ENCODE assay signal across 7 mouse cellular contexts in the genomic region with DNA sequence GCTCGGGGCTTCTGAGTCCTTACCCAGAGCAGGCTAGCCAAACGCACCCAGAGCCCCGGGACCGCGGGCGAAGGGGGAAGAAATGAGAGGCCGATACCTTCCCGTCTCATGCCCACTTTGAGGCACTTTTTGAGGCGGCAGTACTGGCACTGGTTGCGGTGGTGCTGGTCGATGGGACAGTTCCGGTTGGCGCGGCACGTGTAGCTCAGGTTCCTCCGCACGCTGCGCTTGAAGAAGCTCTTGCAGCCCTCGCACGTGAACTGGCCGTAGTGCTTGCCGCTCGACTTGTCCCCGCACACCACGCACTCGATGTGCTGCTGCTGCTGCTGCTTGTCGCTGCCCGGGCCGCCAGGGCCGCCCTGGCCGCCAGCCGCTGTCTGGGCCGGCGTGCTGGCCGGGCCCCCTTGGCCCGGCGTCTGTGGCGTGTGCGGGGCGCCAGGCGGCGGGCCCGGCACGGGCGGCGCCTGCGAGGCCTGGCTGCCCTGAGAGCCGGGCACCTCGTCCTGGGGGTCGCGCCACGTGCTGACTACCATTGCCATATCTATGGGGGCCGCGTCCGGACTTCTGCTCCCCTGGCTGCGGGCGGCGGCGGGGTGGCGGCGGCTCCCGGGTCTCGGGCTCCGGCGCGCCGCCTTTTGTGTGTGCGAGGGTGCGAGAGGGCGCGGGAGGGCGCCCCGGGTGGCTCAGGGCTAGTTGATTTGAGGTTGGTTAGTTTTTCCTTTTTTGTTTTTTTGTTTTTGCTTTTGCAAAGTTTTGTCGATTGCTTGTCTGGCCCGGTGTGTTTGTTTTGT. TPM values are rescaled to one million over a fixed set of nuclear protein-coding genes. Genes with fewer than 3 reads are reported as not detected.
DNase-seq lines count a peak whose midpoint lies in the region; ATAC-seq and TF ChIP-seq lines count a peak whose summit lies in the region.

No protein-coding gene starts in this region.

- H3K27ac ChIP-seq in testis, adult 2 months (ENCODE audit: control insufficient read depth, insufficient read depth, low read depth, low read length) = peak overlapping the region; percentile 83
- peak overlapping the region; percentile 99 for H3K27ac ChIP-seq in embryonic facial prominence, embryonic 10.5 days (replicated peaks)
- peak overlapping the region; percentile 100 for H3K27ac ChIP-seq in hindbrain, embryonic 12.5 days
- peak overlapping the region; percentile 98 for H3K27ac ChIP-seq in limb, embryonic 15.5 days

- under 1% methylated on average over 75 of the region's 75 CpGs for WGBS in embryonic facial prominence, embryonic 10.5 days
- WGBS in hindbrain, embryonic 12.5 days = under 1% methylated on average over 64 of the region's 75 CpGs
- under 1% methylated on average over 75 of the region's 75 CpGs for WGBS in limb, embryonic 15.5 days

- no peaks in the 10 kb centered on the region for H3K27me3 ChIP-seq in testis, adult 2 months (ENCODE audit: control insufficient read depth, insufficient read depth, low read length)
- peaks cover 39% of the 10 kb centered on the region for H3K27me3 ChIP-seq in embryonic facial prominence, embryonic 10.5 days (replicated peaks; ENCODE audit: low read depth, poor library complexity, severe bottlenecking)
- H3K27me3 ChIP-seq in hindbrain, embryonic 12.5 days = 0 out of 2 replicates have a peak, but pooled peaks cover 4% of the 10 kb centered on the region
- H3K27me3 ChIP-seq in limb, embryonic 15.5 days = peaks cover 15% of the 10 kb centered on the region; the same call in 1 of the 2 replicates

- DNase-seq in testis, postnatal 10 days (ENCODE audit: low spot score) = no peak
- peak; percentile 68 for DNase-seq in embryonic facial prominence, embryonic 10.5 days (ENCODE audit: low spot score)
- peak; percentile 54 for DNase-seq in retina, embryonic 14.5 days (ENCODE audit: low spot score)
- DNase-seq in spleen, postnatal 36 days (ENCODE audit: low spot score in 2 of 2) = no peak

- ATAC-seq in hindbrain, embryonic 12.5 days (ENCODE audit: low FRiP score) = no peak
- ATAC-seq in limb, embryonic 15.5 days (ENCODE audit: insufficient number of reproducible peaks, low FRiP score, low TSS enrichment, low read depth) = no peak

- no peak for TF ChIP-seq POLR2A in testis, adult 2 months (IDR thresholded peaks at IDR 0.05; ENCODE audit: control insufficient read depth, low read depth, low read length)

- H3K4me2 ChIP-seq in hindbrain, embryonic 12.5 days (replicated peaks) = peak overlapping the region; percentile 79
- peak overlapping the region; percentile 82 for H3K4me2 ChIP-seq in limb, embryonic 15.5 days

- peaks cover 19% of the 10 kb centered on the region for H3K4me1 ChIP-seq in testis, adult 2 months (ENCODE audit: control insufficient read depth, insufficient read depth, low read length)
- peaks cover 43% of the 10 kb centered on the region for H3K4me1 ChIP-seq in embryonic facial prominence, embryonic 10.5 days
- peaks cover 23% of the 10 kb centered on the region for H3K4me1 ChIP-seq in hindbrain, embryonic 12.5 days
- H3K4me1 ChIP-seq in limb, embryonic 15.5 days = peaks cover 27% of the 10 kb centered on the region

- H3K9me3 ChIP-seq in embryonic facial prominence, embryonic 10.5 days = no peaks in the 10 kb centered on the region
- no peaks in the 10 kb centered on the region for H3K9me3 ChIP-seq in hindbrain, embryonic 12.5 days (replicated peaks)
- no peaks in the 10 kb centered on the region for H3K9me3 ChIP-seq in limb, embryonic 15.5 days

- H3K9ac ChIP-seq in hindbrain, embryonic 12.5 days = peak overlapping the region; percentile 99
- H3K9ac ChIP-seq in limb, embryonic 15.5 days = peak overlapping the region; percentile 79

- TF ChIP-seq CTCF in testis, adult 2 months (IDR thresholded peaks at IDR 0.05; ENCODE audit: control insufficient read depth, insufficient read depth, insufficient replicate concordance, low read depth, low read length) = no peak

- no peaks in the 10 kb centered on the region for H3K36me3 ChIP-seq in testis, adult 2 months (ENCODE audit: control insufficient read depth, insufficient read depth, low read length)
- H3K36me3 ChIP-seq in embryonic facial prominence, embryonic 10.5 days (replicated peaks) = peaks cover 51% of the 10 kb centered on the region
- H3K36me3 ChIP-seq in hindbrain, embryonic 12.5 days = peaks cover 23% of the 10 kb centered on the region
- no peaks in the 10 kb centered on the region for H3K36me3 ChIP-seq in limb, embryonic 15.5 days

- H3K4me3 ChIP-seq in testis, adult 2 months (ENCODE audit: control insufficient read depth, low read depth, low read length) = peak overlapping the region; percentile 97
- peak overlapping the region; percentile 95 for H3K4me3 ChIP-seq in embryonic facial prominence, embryonic 10.5 days
- H3K4me3 ChIP-seq in hindbrain, embryonic 12.5 days = peak overlapping the region; percentile 92
- peak overlapping the region; percentile 73 for H3K4me3 ChIP-seq in limb, embryonic 15.5 days

RNA-seq across cellular contexts. Expression of a gene that starts 6.5 kb away (rescaled TPM):
- polyA plus RNA-seq in testis, adult 2 months (2012; rRNA removed) = 11.3 and 14.8 TPM in 2 replicates
- polyA plus RNA-seq in embryonic facial prominence, embryonic 10.5 days (2016; fragmentation: Nextera tagmentation; extraction: Ambion mirVana) = 89.7 and 99.8 TPM in 2 replicates
- polyA plus RNA-seq in hindbrain, embryonic 12.5 days (2016; fragmentation: Nextera tagmentation; extraction: Ambion mirVana) = 133 and 146 TPM in 2 replicates
- 28.0 and 34.7 TPM in 2 replicates for polyA plus RNA-seq in limb, embryonic 15.5 days (2015; fragmentation: Nextera tagmentation; extraction: Ambion mirVana)

Comparison
In these comparisons a context has a peak if more than half of its experiments do, and no peak if none do; other contexts are left out.
1. DNase-seq: peak in embryonic facial prominence, embryonic 10.5 days (single experiment) and retina, embryonic 14.5 days (single experiment); none in testis, postnatal 10 days (single experiment) and spleen, postnatal 36 days (0 of 2).
2. Peak in every context shown above with its lines, with median percentiles within 50 percentile points of each other: H3K27ac ChIP-seq and H3K4me3 ChIP-seq.